Mouse (Mus musculus) ovary, adult 18-20 months (tissue): ENCODE measurements at regions not wholly inside any gene's neighbourhood (a gene's known extent, or its start where the extent isn't known, plus 50 kb on each side); places are given as distances from the start of the nearest gene placed in this dataset.
A peak's percentile ranks its signal among the peaks of the same experiment; 100 is the strongest.
"Not testable (repeated sequence)": the region's sequence is repeated elsewhere in the genome, so short reads cannot be mapped to it uniquely, and the experiment has no call there.

Experiments used
- DNase-seq: peaks from one replicate; pipeline ENCODE4 v3.0.0; 2022; ENCODE audit warnings: low spot score, mixed read lengths

DNA sequence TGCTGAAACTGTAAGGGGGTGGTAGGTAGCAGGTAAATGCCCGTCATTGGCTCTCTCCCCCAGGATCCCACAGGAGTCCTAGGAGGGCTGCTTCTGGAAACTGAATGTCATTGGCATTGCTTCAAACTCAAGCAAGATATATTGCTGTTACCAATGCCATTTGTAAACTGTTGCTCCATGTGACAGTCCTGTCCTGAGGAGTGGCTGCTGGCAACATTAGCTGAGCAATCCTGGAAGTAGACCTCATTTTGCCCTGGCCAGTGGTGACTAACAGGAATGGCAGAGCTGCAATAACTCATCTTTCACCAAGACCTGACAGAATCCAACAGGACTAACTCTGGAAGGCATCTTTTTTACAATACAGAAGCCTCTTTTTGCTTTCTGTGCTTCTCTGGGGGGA is 143.2 kb downstream of the Gm815 start:
- DNase-seq = no peak

DNA sequence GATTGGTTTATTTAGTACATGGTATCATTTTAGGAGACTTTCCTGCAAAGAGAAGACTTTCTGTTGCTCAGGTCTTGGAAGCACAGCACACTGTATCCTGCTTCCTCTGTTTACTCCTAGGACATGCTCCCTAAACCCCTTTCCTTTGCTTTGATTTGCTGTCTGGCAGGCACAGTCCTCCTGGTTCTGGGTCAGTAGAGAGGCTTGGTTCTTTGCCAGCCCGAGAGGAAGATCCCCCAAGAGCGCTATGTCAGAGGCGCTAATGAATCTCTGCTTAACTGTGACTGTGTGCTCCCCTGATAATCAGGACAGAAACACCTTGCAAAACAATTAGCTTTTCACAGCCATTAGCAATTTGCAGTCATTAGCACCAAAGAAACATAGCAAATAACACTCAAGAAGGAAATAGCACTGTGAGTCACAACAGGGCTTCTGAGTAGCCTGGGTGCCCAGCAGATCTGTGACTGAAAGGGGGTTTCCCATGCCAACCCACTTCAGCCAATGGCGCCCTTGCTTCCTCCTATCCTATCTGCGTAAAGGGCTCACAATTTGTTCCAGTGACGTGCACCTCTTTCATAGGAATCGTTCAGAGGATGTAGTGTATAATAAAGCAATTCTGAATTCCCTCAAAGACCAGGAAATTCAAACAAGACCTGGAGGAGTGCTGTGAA is 145.5 kb downstream of the Gm815 start:
- no peak for DNase-seq

DNA sequence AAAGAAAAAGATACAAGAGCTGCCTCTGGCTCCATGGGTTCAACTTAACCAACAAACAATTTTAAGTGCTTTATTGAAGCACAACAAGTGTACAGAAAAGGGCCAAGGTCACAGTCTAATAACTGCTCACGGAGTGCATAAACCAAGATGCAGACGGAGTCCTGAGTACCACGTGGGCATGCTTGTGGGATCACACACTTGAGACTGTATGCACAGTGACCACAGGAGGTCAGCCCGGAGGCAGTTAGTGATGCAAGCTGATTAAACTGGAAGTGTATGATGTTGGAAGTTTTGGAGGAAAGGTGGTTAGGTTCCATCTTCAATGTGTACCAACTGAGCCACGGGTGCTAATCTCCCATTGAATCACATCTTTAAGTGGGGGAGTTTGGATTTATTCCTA is 146.9 kb downstream of the Gm815 start:
- no peak for DNase-seq

DNA sequence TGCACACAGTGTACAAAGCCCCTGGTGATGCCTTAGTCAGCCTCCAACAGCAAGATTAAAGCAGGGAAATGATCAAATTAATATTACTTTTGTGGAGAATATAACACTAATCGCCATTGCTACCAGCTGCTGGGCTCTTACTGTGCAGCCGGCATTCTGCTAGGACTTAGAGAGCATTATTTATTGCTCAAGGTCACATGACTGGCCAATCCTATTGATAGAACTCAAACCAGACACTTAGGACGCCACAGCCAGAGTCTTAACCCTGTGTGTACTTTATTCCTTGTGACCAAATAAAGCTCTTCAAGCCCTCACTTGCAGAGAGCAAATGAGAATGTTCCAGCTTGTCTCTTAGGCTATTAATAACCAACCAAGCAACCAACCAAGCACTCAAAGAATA is 152.6 kb downstream of the Gm815 start:
- no peak for DNase-seq

DNA sequence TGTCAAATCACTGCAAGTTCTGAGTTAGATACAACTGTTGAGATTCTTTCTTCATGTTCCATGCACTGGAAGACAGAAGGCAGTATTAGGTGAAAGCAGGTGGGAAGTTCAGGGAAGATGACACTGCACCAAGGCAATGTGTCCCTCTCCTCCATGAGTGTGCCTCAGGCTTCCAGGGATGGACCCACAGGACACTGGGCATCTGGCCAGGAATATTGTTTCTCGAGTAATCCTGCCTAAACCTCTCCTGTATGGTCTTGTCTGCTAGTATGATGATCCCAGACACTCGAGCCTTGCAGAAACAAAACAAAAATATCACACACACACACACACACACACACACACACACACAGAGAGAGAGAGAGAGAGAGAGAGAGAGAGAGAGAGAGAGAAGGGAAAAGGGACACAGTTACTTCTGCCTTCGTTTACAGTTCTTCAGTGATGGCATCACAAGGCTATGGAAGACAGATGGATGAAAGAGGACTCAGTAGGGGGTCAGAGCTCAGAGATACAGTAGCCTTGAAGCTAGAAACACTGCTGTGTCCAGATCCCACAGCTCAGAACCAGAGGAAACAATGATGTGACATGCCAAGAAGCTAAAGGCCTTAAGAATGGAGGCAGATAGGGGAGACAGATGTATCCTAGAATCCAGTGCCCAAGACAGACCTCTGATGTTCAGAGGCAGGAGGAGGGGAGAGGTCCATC is 154.8 kb downstream of the Gm815 start:
- no peak for DNase-seq

DNA sequence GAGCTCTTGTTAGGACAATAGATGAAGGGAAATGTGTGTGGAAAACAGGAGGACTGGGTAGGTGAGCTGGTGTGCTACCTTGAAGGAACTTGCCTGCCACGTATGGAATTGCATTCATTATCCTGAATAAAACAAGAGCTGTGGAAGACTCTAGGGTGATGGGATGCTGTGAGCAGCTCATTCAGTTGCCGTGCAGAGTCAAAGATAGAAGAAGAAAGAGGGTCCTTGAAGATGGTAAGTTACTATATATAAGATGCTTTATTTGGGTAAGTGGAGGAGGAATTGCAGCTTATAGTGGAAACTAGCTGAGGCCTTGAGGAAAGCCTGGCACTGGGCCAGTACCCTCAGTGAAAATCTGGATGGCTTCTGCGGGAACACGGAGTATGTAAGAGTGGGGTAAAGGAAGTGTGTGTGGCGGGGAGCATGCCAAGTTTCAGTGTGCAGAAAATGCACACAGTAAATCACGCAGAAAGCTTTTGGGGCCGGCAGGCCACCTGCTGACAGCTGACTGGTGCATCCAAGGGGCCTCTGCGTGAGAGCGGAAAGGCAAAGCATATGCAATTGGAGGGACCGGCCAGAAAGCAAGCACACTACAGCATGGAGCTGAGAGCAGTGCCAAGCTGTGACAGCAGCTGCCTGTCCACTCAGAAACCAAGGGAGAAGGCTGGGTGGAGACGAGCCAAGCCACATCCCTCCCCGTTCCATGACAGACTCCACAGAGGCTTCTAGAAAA is 149.7 kb upstream of the Vldlr start:
- DNase-seq = peak; percentile 3

DNA sequence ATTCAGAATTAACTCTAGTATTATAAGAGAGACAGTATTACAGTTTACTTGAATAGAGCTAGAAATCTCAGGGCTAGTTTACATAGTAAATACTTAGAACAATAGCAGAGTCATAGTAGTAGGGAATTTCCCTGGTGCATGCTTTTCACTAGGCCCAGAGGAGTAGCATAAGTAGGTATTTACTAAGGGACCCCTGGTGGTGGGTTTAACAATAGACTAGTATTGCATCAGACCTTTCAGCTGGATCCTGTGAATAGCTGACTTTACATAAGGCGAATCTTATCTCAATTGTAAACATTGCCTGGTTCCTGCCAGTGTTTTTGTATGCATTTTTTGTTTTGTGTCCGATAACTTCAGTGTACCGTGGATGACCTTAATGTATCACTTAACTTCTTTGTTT is 143.0 kb upstream of the Vldlr start:
- DNase-seq = no peak

DNA sequence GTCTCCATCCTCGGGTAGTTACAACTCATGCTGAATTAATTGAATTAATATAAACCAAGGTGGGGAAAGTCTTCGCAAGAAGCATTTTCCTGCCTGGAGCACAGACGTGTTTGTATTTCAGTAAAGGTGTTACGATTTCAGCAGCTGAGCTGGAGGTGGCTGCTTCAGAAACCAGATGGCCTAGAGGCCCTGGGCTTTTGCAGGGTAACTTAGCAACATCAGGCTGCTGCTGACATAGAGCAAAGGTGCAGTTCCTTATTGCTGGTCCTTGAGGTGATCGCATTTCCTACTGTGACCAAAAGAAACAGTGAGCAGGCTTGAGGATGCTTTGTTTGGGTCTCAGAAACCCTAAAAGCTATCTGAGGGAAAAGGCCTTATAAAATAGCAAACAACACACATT is 141.3 kb upstream of the Vldlr start:
- no peak for DNase-seq

DNA sequence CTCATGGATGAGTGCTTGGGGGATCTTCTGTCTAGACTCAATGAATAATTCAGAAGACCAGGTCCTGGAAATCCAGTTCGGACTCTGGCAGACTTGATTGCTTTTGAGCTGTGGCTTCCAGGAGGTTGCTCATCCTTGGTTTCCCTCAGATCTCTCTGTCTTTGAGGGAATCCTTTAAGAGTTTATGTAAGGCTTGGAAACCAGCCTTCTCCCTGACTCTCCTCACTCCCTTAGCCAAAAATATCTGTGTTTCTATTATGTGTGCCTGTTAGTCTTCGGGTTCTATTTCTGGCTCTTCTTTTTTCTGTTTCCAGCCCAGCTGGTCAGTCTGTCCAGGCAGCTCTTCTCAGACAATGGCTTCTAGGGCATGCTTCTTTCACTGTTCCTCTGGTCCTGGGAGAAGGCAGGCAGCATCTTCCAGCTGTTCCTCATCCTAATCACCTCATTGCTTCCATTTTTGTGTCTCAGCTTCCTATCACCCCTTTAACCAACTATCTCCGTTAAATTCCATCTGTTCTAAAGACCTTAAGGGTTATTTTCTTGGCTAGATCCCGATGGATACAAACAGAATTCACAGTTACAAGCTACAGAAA is 139.3 kb upstream of the Vldlr start:
- no peak for DNase-seq

DNA sequence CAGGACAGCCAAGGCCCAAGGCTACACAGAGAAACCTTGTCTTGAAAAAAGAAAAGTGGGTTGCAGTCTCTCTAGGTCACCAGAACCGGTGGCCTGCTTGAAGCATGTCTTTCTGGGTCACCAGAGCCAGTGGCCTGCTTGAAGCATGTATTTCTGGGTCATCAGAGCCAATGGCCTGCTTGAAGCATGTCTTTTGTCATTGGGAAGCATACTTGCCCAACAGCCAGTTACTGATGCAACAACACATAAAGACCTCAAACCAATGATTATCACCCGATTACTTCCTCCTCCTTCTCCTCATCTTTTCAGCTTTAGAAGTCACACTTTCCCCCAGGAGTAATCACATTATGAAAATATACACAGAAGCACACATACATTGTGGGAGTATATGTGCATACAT is 128.9 kb upstream of the Vldlr start:
- no peak for DNase-seq

DNA sequence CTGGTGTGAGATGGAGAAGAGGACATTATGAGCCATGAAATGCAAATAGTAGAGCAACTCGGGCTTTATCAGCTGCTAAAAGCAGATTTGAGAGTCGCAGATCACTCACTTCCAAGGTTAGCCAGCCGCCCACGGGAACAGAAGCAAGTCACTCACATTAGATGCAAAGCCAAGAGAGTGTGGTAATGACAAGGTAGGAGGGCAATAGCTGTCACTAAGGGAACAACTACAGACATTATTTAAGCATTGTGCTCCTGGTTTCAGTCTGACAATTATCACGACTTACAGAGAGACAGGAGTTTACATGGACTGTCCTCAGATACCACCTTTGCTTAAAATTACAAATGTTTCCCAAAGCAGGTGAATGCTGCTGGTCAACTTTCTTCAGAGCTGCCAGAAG is 128.5 kb upstream of the Vldlr start:
- DNase-seq = no peak

DNA sequence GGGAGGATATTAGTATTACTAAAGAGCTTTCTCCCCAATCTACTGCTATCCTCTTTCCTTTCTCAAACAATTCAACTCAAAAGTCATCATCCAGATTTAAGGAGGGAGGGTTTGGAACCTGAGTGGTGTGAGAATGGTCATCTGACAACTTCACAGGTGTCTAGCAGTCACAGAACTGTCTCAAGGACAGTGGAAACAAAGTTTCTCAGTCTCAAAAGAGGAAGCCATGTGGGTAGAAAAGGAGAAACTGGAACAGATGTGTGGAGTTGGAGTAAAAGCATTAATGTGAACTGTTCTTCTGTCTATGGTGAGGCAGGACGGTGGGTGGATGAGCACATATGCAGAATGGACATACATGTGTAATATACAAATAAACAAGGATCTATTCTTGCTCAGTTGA is 127.2 kb upstream of the Vldlr start:
- DNase-seq = no peak

DNA sequence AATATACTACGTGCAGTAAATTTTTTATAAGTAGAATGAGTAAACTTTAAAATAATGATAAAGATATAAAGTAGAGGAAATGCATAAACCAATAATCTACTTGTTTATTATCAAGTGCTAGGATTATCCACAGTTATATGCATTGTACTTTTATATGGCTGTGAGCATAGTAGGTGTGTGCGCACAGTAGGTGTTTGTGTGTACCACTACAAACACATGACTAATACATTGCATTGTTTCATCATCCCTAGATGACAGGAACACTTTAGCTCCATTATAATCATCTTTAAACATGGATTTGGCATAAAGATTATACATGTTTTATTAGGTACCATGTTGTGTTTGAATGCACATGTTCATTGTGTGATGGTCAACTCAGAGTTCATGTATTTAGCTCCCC is 124.7 kb upstream of the Vldlr start:
- no peak for DNase-seq

DNA sequence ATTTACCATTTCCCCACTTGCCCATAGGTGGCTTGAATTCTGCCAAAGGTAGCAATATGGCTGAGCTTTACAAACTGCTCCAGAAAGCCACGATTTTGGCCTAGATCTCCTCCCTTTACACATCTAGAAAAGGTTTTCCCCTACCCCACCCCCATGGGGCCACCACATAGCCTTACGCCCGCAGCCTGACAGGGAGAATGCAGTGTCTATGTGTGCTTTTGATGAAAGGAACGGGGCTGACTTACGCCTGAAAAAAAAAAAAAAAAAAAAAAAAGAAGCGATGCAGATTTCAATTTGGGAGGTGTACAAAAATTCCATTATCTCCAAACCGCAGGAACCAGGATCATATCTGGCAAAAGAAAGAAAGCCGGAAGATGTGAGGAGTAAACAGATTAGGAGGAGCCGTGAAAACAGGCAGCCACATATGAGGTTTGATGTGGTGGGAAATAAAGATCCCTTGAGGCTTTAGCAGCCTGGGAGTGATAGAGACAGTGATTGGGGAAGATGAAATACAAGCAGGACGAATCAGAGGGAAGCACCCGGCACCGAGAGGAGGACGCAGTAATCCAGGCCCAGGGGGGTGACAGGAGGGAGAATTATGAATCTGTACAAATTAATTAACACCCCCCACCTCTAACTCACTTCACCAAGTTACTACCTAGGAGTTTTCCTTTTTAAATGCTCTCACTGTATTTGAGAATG is 121.4 kb upstream of the Vldlr start:
- no peak for DNase-seq

DNA sequence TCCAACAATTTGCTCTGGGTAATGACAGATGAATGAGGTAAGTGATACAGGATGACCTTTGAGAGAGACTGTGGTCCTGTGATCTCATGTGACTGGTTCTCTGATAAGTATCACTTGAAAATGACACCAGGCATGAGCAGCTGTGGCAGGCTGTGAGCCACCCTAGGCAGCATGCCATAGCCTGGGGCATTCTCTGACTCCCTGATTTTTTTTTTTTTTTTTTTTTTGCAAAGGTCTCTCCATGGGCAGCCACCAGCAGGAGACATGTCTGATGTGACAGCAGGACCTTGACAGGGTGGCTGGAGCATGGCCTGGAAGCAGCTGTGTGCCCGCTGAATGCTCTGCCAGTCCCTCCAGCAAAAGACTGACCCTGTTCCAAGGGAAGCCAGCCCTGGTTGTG is 116.4 kb upstream of the Vldlr start:
- no peak for DNase-seq

DNA sequence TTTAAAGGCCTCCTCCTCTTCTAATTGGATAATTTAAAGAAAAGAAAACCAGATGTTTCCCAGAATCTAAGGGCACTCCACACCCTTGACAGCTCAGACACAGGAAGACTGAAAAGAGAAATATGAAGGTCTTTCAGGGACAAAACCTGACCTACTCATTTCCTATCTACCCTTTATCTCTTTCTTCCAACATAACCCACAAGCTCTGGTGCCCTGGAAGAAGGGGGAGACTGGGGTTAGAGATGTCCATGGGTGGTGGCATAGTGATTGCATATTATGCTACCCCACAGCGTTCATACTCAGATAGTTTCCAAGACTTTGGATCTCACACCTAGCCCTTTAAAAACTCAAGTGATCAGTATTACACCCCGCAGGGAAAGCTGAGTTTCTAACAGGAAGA is 105.8 kb upstream of the Vldlr start:
- DNase-seq = no peak

DNA sequence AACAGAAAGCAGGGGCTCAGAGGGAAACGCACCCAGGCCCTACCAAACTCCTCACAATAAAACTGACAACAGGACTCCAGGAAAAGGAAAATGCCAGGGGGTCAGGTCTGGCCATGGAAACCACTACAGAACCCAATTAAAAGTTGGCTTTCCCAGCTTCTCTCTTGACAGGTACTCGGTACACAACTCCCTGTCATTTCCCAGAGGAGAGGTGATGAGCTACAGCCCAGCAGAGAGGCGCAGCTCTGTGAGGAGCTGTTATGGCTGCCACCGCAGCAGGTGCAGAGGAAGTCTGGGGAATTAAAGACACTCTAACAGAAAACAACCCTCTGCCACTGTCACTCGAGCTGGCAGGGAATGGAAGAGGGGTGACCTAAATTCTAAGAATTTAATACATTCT is 95.4 kb upstream of the Vldlr start:
- DNase-seq = no peak

DNA sequence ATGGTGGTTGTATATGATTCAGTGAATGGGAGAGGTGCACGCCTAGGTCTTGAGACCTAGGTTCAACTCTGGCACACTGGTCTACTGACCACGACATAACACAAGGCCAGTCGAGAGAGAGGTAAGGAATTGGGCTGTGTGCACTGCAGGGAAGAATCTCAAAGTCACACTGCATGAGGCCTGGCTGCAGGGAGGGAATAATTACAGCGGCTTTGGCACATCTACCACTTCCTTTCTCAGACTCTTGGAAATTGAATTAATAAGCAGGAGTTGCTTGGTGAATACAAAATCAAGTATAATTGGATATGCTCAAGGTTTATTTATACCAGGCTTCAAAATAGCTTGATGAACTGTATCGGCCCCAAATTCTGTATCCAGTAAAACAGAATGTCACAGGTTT is 93.9 kb upstream of the Vldlr start:
- no peak for DNase-seq

DNA sequence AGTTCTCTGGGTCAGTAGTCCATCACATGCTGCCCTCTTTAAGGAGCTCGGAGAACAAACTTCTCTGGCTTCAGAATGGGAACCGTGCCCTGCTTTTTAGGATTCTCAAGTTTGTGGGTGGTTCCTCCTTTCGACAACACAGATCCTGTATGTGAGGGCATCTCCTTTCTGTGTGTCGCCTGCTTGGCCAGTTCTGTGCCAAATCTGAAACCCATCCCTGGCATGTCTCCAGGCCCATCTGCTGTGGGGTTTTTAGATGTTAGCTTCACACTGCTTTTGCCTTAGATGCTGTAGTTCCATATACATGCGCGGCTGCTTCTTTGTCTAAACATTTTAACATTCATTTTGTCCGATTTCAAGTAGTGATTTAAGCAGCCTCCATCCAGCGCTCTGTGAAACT is 93.0 kb upstream of the Vldlr start:
- DNase-seq = no peak

DNA sequence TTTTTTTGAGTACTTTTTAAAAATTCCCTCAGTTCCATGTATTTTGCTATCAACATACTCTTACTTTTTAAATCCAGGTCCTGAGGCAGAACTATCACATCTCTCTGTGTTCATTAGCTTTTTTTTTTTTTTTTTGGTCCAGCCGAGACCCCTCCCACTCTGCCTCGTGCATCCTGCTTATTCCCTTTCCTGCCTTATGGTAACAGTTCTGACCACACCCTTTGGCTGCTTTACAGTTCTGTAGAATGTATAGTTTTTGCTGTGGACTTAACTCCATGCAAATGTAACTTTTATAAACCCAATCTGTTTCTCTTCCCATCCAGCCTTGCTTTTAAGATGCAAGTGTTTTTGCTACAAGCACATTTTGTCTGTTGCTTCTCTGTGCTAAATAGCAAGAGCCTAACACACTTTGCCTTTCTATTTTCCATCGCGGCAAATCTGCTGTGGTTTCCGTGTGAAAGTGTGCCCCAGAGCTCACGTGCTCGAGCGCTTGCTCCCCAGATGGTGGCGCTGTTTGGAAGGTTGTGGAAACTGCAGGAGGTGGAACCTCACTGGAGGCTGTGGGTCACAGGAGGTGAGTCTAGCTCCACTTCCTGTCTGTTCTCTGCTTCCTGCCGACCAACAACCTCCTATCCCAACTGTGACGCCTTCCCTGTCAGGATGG is 92.3 kb upstream of the Vldlr start:
- no peak for DNase-seq

DNA sequence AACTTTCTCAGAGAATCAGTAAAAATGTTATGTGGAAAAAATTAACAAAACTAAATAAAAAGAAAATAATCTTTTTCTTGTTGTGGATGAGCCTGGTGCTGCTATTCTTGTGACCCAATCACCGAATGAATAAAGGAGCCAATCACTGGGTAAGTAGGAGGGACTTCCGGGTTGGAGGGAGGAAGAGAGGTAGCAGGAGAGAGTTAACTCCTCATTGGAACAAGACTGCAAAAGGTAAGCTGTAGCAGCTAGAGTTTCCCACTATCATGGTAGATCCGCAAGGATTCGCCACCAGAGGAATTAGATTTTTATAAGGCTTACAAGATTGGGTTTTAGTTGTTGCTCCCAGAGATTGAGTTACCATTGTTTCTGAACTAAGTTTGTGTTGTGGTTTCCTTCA is 87.8 kb upstream of the Vldlr start:
- not testable (repeated sequence) for DNase-seq

DNA sequence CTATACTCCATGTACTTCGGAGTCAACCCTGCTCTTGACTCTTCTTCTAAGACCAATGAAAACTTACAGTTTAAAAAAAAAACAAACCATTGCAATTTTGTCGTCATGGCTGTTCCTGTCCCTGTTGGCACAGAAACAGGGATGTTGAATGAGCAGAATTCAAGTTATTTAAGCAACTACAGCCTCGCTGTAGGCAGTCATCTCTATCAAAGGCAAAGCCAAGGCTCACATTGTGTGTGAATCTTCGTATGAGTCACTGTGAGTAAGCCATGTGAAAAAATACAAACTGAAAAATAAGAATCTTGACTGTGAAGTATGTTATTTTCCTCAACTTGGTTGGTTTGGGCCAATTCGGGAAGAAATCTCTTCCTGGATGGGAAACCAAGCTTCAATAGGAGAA is 81.9 kb upstream of the Vldlr start:
- no peak for DNase-seq
